16 mouse cellular contexts compared by ENCODE assay signal in the genomic region with DNA sequence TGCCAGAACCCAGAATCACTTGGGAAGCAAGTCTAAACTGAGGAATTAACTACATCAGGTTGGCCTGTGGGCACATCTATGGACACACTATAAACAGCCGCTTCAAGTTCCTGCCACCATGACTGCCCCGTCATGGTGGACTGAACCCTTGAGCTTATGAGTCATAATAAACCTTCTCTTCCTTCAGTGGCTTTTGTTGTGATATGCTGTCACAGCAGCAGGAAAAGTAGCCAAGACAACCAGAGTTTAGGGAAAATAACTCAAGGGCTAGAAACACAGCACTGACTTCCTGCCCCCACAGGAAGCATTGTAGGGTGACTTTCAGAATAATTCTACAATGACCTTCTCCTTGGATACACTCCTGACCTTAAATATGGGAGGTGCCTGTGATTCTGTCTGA.
"Had no signal": no experiment of that assay in that cellular context is flagged by ENCODE, and none has a peak within 500 bp of the region (broad histone marks: within the 10 kb centered on the region; RNA-seq: fewer than 3 reads in every experiment).

No protein-coding gene starts in this region.

- H3K36me3 ChIP-seq: limb, embryonic 12.5 days; midbrain, embryonic 12.5 days; neural tube, embryonic 13.5 days; stomach, embryonic 15.5 days had no signal

- H3K4me1 ChIP-seq: limb, embryonic 12.5 days; stomach, embryonic 15.5 days had no signal

- H3K27me3 ChIP-seq: limb, embryonic 12.5 days; midbrain, embryonic 12.5 days; neural tube, embryonic 13.5 days; stomach, embryonic 15.5 days had no signal

- H3K4me3 ChIP-seq: limb, embryonic 12.5 days; midbrain, embryonic 12.5 days; neural tube, embryonic 13.5 days; stomach, embryonic 15.5 days had no signal

- ATAC-seq: midbrain, embryonic 16.5 days had no signal

- DNase-seq: kidney, postnatal 36 days; layer of hippocampus, adult 9-11 months; liver; lung, adult 18-20 months; retina, postnatal 1 day; right cerebral cortex, postnatal 4 days; spleen, adult 18-20 months; thymus, postnatal 36 days had no signal

- H3K27ac ChIP-seq: kidney, postnatal 0 days; limb, embryonic 12.5 days; liver, embryonic 14.5 days; macrophage; midbrain, embryonic 12.5 days; neural tube, embryonic 13.5 days; stomach, embryonic 15.5 days had no signal

- H3K9me3 ChIP-seq: limb, embryonic 12.5 days; midbrain, embryonic 12.5 days; neural tube, embryonic 13.5 days; stomach, embryonic 15.5 days had no signal

- H3K9ac ChIP-seq: limb, embryonic 12.5 days; liver, embryonic 14.5 days; midbrain, embryonic 12.5 days; neural tube, embryonic 13.5 days; stomach, embryonic 15.5 days had no signal

- H3K4me2 ChIP-seq: limb, embryonic 12.5 days; midbrain, embryonic 12.5 days; neural tube, embryonic 13.5 days; stomach, embryonic 15.5 days had no signal
